13 mouse cellular contexts compared by ENCODE assay signal in the genomic region with DNA sequence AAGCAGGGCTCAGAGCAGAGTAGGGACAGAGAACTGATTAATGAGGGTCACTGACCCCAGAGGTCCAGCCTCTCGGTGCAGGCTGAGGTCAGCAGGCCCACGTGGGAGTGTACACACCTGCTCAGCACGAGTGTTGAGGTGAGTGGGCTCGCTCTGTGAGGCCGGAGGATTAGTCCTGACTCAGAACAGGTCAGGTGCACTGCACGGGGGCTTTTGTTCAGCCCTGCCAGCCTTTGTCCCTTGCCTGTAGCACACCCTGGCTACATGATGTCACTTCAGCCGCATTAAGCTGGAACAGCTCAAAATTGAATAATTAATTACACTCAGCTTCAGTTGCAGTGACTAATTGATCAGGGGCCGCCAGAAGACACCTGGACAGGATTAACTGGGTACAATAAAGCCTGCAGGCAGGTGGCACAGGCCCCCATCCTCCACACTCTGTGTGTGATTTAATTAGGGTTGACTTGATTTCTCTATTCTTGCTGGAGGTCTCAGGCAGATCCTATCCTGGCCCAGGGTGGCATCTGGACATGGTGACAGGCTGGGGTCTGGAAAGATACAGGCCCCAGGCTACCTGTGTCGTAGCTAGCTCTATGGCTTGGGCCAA. TPM values are rescaled to one million over a fixed set of nuclear protein-coding genes. Genes with fewer than 3 reads are reported as not detected.
DNase-seq lines count a peak whose midpoint lies in the region; ATAC-seq and TF ChIP-seq lines count a peak whose summit lies in the region.
"Had no signal": no experiment of that assay in that cellular context is flagged by ENCODE, and none has a peak within 500 bp of the region (broad histone marks: within the 10 kb centered on the region; RNA-seq: fewer than 3 reads in every experiment).

No protein-coding gene starts in this region.

- 31% methylated on average over 9 of the region's 9 CpGs for WGBS in hindbrain, embryonic 13.5 days
- 42% methylated on average over 9 of the region's 9 CpGs for WGBS in liver, embryonic 16.5 days (ENCODE audit: insufficient replicate concordance)
- WGBS in cerebellum, adult 2 months, result 59% methylated on average over 9 of the region's 9 CpGs

- H3K4me1 ChIP-seq in G1E (ENCODE audit: insufficient read depth, low read depth, low read length), result no peaks in the 10 kb centered on the region
- peaks cover 32% of the 10 kb centered on the region for H3K4me1 ChIP-seq in hindbrain, embryonic 13.5 days (replicated peaks)
- H3K4me1 ChIP-seq in liver, embryonic 16.5 days (ENCODE audit: control insufficient read depth, low read depth, low read length), result peaks cover 24% of the 10 kb centered on the region
- no peaks in the 10 kb centered on the region for H3K4me1 ChIP-seq in cerebellum, adult 2 months (ENCODE audit: control insufficient read depth, insufficient read depth, low read length)

- H3K4me3 ChIP-seq in G1E (ENCODE audit: low read depth, low read length), result 0 out of 2 replicates have a peak overlapping the region, but pooled peaks have one; percentile 29
- no peak overlapping the region for H3K4me3 ChIP-seq in hindbrain, embryonic 13.5 days
- no peak overlapping the region for H3K4me3 ChIP-seq in liver, embryonic 16.5 days (ENCODE audit: low read depth, low read length)
- no peak overlapping the region for H3K4me3 ChIP-seq in cerebellum, adult 2 months (replicated peaks; ENCODE audit: insufficient read depth, low read depth, low read length)
- H3K4me3 ChIP-seq: limb, embryonic 15.5 days had no signal

- ATAC-seq in G1E (ENCODE audit: extremely low read depth, insufficient number of reproducible peaks, low FRiP score, poor library complexity, severe bottlenecking), result no peak
- 0 out of 2 replicates have a peak, but pooled peaks have one; percentile 26 for ATAC-seq in hindbrain, embryonic 13.5 days (ENCODE audit: low FRiP score)
- peak; percentile 45 for ATAC-seq in liver, embryonic 16.5 days (ENCODE audit: low read depth)
- ATAC-seq in activated CD4-positive, CD25-positive, alpha-beta regulatory T cell, adult 4 months, result no peak

- H3K27me3 ChIP-seq in G1E (ENCODE audit: insufficient read depth, low read length), result no peaks in the 10 kb centered on the region
- 0 out of 2 replicates have a peak, but pooled peaks cover 9% of the 10 kb centered on the region for H3K27me3 ChIP-seq in hindbrain, embryonic 13.5 days
- H3K27me3 ChIP-seq in liver, embryonic 16.5 days (ENCODE audit: control insufficient read depth, insufficient read depth, low read depth, low read length), result no peaks in the 10 kb centered on the region
- H3K27me3 ChIP-seq in cerebellum, adult 2 months (ENCODE audit: control insufficient read depth, insufficient read depth, low read length), result no peaks in the 10 kb centered on the region

- no peak for DNase-seq in G1E (ENCODE audit: low spot score)
- peak; percentile 80 for DNase-seq in brain, embryonic 14.5 days (ENCODE audit: low read depth)
- no peak for DNase-seq in layer of hippocampus, adult 9-11 months
- no peak for DNase-seq in cerebellum, adult 2 months
- DNase-seq in heart, postnatal 25 days (ENCODE audit: low spot score), result no peak
- DNase-seq: cerebellum, adult 11-12 months; gastrocnemius, postnatal 10 days; thymus, adult 18-20 months had no signal

- intact Hi-C loops in heart, postnatal 25 days (cut with DNase I), result no loop called here

- H3K9ac ChIP-seq in hindbrain, embryonic 13.5 days, result 0 out of 2 replicates have a peak overlapping the region, but pooled peaks have one; percentile 40
- no peak overlapping the region for H3K9ac ChIP-seq in liver, embryonic 16.5 days (ENCODE audit: low read depth, low read length)
- H3K9ac ChIP-seq: limb, embryonic 15.5 days had no signal

- H3K4me2 ChIP-seq in hindbrain, embryonic 13.5 days, result no peak overlapping the region
- no peak overlapping the region for H3K4me2 ChIP-seq in liver, embryonic 16.5 days (ENCODE audit: low read depth, low read length)
- H3K4me2 ChIP-seq: limb, embryonic 15.5 days had no signal

- peaks cover 97% of the 10 kb centered on the region for H3K9me3 ChIP-seq in G1E (replicated peaks)
- no peaks in the 10 kb centered on the region for H3K9me3 ChIP-seq in hindbrain, embryonic 13.5 days
- H3K9me3 ChIP-seq in liver, embryonic 16.5 days (replicated peaks; ENCODE audit: control insufficient read depth, low read length), result no peaks in the 10 kb centered on the region
- H3K9me3 ChIP-seq: limb, embryonic 15.5 days had no signal

- peak overlapping the region; percentile 56; the same call in 1 of the 2 replicates for H3K27ac ChIP-seq in hindbrain, embryonic 13.5 days
- peak overlapping the region; percentile 39 for H3K27ac ChIP-seq in liver, embryonic 16.5 days (ENCODE audit: low read length)
- H3K27ac ChIP-seq in cerebellum, adult 2 months (ENCODE audit: insufficient read depth, low read length), result no peak overlapping the region
- H3K27ac ChIP-seq: limb, embryonic 15.5 days had no signal

- TF ChIP-seq CTCF in G1E (IDR thresholded peaks at IDR 0.05; ENCODE audit: low read depth, low read length), result no peak
- no peak for TF ChIP-seq CTCF in brain, embryonic 14.5 days (IDR thresholded peaks at IDR 0.05; ENCODE audit: borderline replicate concordance, extremely low read depth, insufficient read depth, insufficient read length)
- TF ChIP-seq CTCF in cerebellum, adult 2 months (IDR thresholded peaks at IDR 0.05; ENCODE audit: borderline replicate concordance, insufficient read depth, low read depth, low read length), result no peak

- no peaks in the 10 kb centered on the region for H3K36me3 ChIP-seq in G1E (replicated peaks)
- no peaks in the 10 kb centered on the region for H3K36me3 ChIP-seq in hindbrain, embryonic 13.5 days
- H3K36me3 ChIP-seq in liver, embryonic 16.5 days (ENCODE audit: control insufficient read depth, insufficient read depth), result no peaks in the 10 kb centered on the region
- H3K36me3 ChIP-seq: limb, embryonic 15.5 days had no signal

- no peak for TF ChIP-seq POLR2A in brain, embryonic 14.5 days (IDR thresholded peaks at IDR 0.05; ENCODE audit: borderline replicate concordance, extremely low read depth, insufficient read depth, insufficient read length, poor library complexity, severe bottlenecking)
- no peak for TF ChIP-seq POLR2A in cerebellum, adult 2 months (IDR thresholded peaks at IDR 0.05; ENCODE audit: borderline replicate concordance, insufficient read depth, low read length)

RNA-seq across cellular contexts. Expression of gene Dlk1, which starts 57.0 kb away (rescaled TPM):
- total RNA-seq in G1E (2014; fragmentation: Nextera tagmentation), result not detected in 2 replicates
- 0.76 TPM in 1 of 2 replicates, not detected in the other for total RNA-seq in G1E (2017)
- not detected in 2 replicates for polyA plus RNA-seq in G1E (2012)
- polyA plus RNA-seq in brain, embryonic 14.5 days (2012; rRNA removed), result 303 and 331 TPM in 2 replicates
- 88.0 and 102 TPM in 2 replicates for polyA plus RNA-seq in hindbrain, embryonic 13.5 days (2015; fragmentation: Nextera tagmentation; extraction: Ambion mirVana)
- polyA plus RNA-seq in liver, embryonic 16.5 days (2015; fragmentation: Nextera tagmentation; extraction: Ambion mirVana), result 457 and 482 TPM in 2 replicates
- not detected for polyA plus RNA-seq in activated CD4-positive, CD25-positive, alpha-beta regulatory T cell, adult 4 months (2017; shearing (Covaris generic))
- polyA plus RNA-seq in cerebellum, adult 2 months (2012; rRNA removed), result 23.7 and 26.6 TPM in 2 replicates
- total RNA-seq in heart, postnatal 25 days (2021), result under 1 TPM; 0.26 to 0.61 TPM
- total RNA-seq: neutrophil, adult 5-6 weeks had no signal

Comparison
In these comparisons a context has a peak if more than half of its experiments do, and no peak if none do; other contexts are left out.
1. ATAC-seq: peak in hindbrain, embryonic 13.5 days (single experiment) and liver, embryonic 16.5 days (single experiment); none in G1E (single experiment) and activated CD4-positive, CD25-positive, alpha-beta regulatory T cell, adult 4 months (single experiment).
2. RNA of gene Dlk1, which starts 57.0 kb away (polyA plus RNA-seq): 457 to 482 TPM in liver, embryonic 16.5 days, 303 to 331 TPM in brain, embryonic 14.5 days, 88.0 to 102 TPM in hindbrain, embryonic 13.5 days and 23.7 to 26.6 TPM in cerebellum, adult 2 months; not detected in G1E and not detected in activated CD4-positive, CD25-positive, alpha-beta regulatory T cell, adult 4 months; every median in the first group is over 10 times any median in the second.